Mouse (Mus musculus) liver, embryonic 16.5 days (tissue): ENCODE measurements around the gene Pthlh. TPM values are rescaled to one million over a fixed set of nuclear protein-coding genes. Genes with fewer than 3 reads are reported as not detected.

Experiments used
- ATAC-seq: fragments of 200-750 bp; cut with Nextera tagmentation; 2 replicates; pipeline ENCODE4 v1.8.0; 2017; ENCODE audit warnings: low read depth, mild to moderate bottlenecking, moderate number of reproducible peaks, moderate library complexity
- H3K27ac ChIP-seq: fragments of 300-500 bp; sonication (generic); 2 replicates; pipeline ENCODE4 v1.5.1; 2014; ENCODE audit warnings: mild to moderate bottlenecking, low read length
- H3K27me3 ChIP-seq: fragments of 300-500 bp; sonication (generic); 2 replicates; pipeline ENCODE4 v1.6.1; 2014; ENCODE audit warnings: low read depth, low read length, mixed read lengths; ENCODE audit not compliant: control insufficient read depth, insufficient read depth
- H3K36me3 ChIP-seq: fragments of 300-500 bp; sonication (generic); 2 replicates; pipeline ENCODE4 v1.6.1; 2014; ENCODE audit warnings: mild to moderate bottlenecking; ENCODE audit not compliant: control insufficient read depth, insufficient read depth
- H3K4me1 ChIP-seq: fragments of 300-500 bp; sonication (generic); 2 replicates; pipeline ENCODE4 v1.6.1; 2014; ENCODE audit warnings: low read depth, low read length, mixed read lengths; ENCODE audit not compliant: control insufficient read depth
- H3K4me2 ChIP-seq: fragments of 300-500 bp; sonication (generic); 2 replicates; pipeline ENCODE4 v1.6.1; 2014; ENCODE audit warnings: low read depth, low read length, mixed read lengths
- H3K4me3 ChIP-seq: fragments of 300-500 bp; sonication (generic); 2 replicates; pipeline ENCODE4 v1.5.1; 2014; ENCODE audit warnings: low read depth, mild to moderate bottlenecking, low read length
- H3K9ac ChIP-seq: fragments of 300-500 bp; sonication (generic); 2 replicates; pipeline ENCODE4 v1.6.1; 2014; ENCODE audit warnings: low read depth, low read length
- H3K9me3 ChIP-seq: fragments of 300-500 bp; sonication (generic); replicated peaks from 2 replicates; pipeline ENCODE4 v1.6.1; 2016; ENCODE audit warnings: low read length; ENCODE audit not compliant: control insufficient read depth
- WGBS: fragments of 180-500 bp; shearing (Covaris S2); extraction: QIAGEN DNeasy Blood & Tissue Kit; methylation state at CpG from one replicate; pipeline ENCODE4 v1.1.7; 2014; ENCODE audit not compliant: insufficient replicate concordance; 5-methylcytosine and 5-hydroxymethylcytosine counted together
- polyA plus RNA-seq: library from polyadenylated mRNA; unstranded; fragments of >200 nt; fragmentation: Nextera tagmentation; extraction: Ambion mirVana; gene quantifications from 2 replicates; pipeline ENCODE4 v1.2.1, GENCODE M21; 2015

Gene Pthlh
- polyA plus RNA-seq, 1 experiment from 2014 or later = not detected

DNA sequence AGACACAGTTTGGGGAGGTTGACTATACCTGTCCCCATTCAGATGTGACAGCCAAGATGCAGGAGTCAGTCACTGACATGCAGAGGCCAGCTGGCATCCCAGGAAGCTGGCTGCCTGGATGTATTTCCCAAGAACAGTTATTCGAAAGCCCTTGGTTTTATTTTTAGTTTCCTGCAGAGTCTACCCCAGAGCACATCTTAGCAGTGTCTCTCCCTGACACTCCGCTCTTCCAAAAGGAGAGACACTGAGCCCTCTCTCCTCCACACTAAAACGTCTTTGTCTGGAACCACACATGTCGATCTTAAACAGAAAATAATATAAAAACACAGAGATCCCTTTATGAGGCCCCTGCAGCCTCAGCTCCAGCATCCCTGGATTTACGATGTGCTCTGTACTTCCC lies 44.9 kb downstream of the Pthlh start:
- no peaks in the 10 kb centered on the region for H3K9me3 ChIP-seq
- H3K36me3 ChIP-seq = no peaks in the 10 kb centered on the region
- WGBS = 59% methylated on average over 5 of the region's 5 CpGs
- no peak for ATAC-seq
- no peak overlapping the region for H3K4me3 ChIP-seq
- H3K27ac ChIP-seq = no peak overlapping the region
- no peaks in the 10 kb centered on the region for H3K4me1 ChIP-seq
- H3K27me3 ChIP-seq = no peaks in the 10 kb centered on the region
- H3K4me2 ChIP-seq = no peak overlapping the region
- no peak overlapping the region for H3K9ac ChIP-seq

DNA sequence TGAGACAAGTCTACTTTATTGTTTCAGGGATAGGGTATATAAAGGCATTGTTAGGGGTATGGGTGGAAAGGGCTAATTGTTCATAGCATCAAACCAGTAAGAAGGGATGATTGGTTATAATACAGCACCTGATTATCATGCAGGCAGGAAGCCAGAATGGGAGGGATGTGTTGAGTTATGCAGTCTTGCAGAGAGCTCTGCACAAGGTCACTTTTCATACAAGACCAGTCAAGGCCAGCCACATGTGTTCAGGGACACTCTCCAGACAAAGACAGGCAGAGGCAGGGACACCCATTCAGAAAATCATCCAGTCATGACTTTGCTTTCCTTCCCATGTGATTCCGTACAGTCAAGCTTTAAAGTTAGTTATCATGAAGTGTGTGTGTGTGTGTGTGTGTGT lies 47.8 kb downstream of the Pthlh start:
- H3K9me3 ChIP-seq = no peaks in the 10 kb centered on the region
- no peaks in the 10 kb centered on the region for H3K36me3 ChIP-seq
- no peak overlapping the region for H3K4me2 ChIP-seq
- 73% methylated on average over 1 of the region's 1 CpGs for WGBS
- H3K4me1 ChIP-seq = no peaks in the 10 kb centered on the region
- ATAC-seq = no peak
- no peak overlapping the region for H3K27ac ChIP-seq
- H3K27me3 ChIP-seq = no peaks in the 10 kb centered on the region
- no peak overlapping the region for H3K9ac ChIP-seq
- no peak overlapping the region for H3K4me3 ChIP-seq

DNA sequence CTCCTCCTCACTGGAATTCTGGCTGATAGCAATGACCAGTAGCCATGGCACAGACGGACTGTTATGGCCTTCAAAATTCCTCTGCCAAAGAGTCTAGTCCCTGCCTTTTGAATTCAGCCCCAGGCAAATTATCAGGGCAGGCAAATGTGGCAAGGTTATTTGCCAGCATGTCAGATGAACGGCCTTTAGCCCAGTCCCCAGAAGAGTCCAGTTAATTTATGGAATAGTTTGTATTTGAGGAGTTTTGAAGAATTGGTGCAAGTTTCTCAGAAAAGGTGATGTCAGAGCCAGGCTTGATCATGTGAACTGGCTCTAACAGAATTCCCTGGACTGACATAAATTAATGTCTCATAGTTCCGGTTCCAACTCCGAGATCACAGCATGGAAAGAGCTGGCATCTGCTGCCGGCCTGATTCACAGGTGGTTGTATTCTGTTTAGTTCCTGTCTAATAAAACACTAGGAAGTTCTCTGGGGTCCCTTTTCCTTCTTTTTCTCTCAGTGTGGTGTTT lies 56.1 kb downstream of the Pthlh start:
- H3K27me3 ChIP-seq = no peaks in the 10 kb centered on the region
- no peak overlapping the region for H3K9ac ChIP-seq
- H3K36me3 ChIP-seq = no peaks in the 10 kb centered on the region
- no peak overlapping the region for H3K4me3 ChIP-seq
- no peaks in the 10 kb centered on the region for H3K9me3 ChIP-seq
- H3K4me1 ChIP-seq = no peaks in the 10 kb centered on the region
- ATAC-seq = no peak
- 66% methylated on average over 5 of the region's 5 CpGs for WGBS
- H3K4me2 ChIP-seq = no peak overlapping the region
- no peak overlapping the region for H3K27ac ChIP-seq

Other genes starting within 250 kb of the Pthlh start
- gene Rep15, start 231.6 kb downstream of the Pthlh start, polyA plus RNA-seq = 0.22 and 0.41 TPM in 2 replicates
- 42.3 and 47.1 TPM in 2 replicates for gene Mrps35, start 221.4 kb downstream of the Pthlh start, polyA plus RNA-seq
- not detected in 2 replicates for gene Mansc4, start 177.2 kb downstream of the Pthlh start, polyA plus RNA-seq
- gene Klhl42, start 172.8 kb downstream of the Pthlh start, polyA plus RNA-seq = 1.6 and 1.8 TPM in 2 replicates
- gene Ccdc91, start 211.6 kb upstream of the Pthlh start, polyA plus RNA-seq = 5.8 and 6.1 TPM in 2 replicates